Mouse (Mus musculus): ENCODE results near the gene Ces5a.
A peak's percentile ranks its signal among the peaks of the same experiment; 100 is the strongest.

GRCm38 (mm10) chr8:93495330-93495729, 40.3 kb downstream of the Ces5a start:
- TF ChIP-seq POLR2A (IDR thresholded peaks at IDR 0.05; ENCODE audit: insufficient read depth, low read length) = no peak
- TF ChIP-seq CTCF (IDR thresholded peaks at IDR 0.05; ENCODE audit: low read depth, low read length) = peak; percentile 86
- no peak for TF ChIP-seq EP300 (IDR thresholded peaks at IDR 0.05; ENCODE audit: insufficient read depth, low read depth, low read length)
